Mouse (Mus musculus): ENCODE data around the gene Rab37. TPM values are rescaled to one million over a fixed set of nuclear protein-coding genes. Genes with fewer than 3 reads are reported as not detected.
A peak's percentile ranks its signal among the peaks of the same experiment; 100 is the strongest.

Gene Rab37
- polyA plus RNA-seq, 1 experiment, result 0.99 TPM

GRCm38 (mm10) chr11:115089853-115090252 lies 1.4 kb upstream of the Rab37 start:
- Histone ChIP-seq H3K4me3 (ENCODE audit: low read depth, low read length) (no peak overlapping the region), H3K9me3 (replicated peaks; ENCODE audit: control insufficient read depth, insufficient read depth, low read length, poor library complexity, severe bottlenecking) (peaks cover 8% of the 10 kb centered on the region; the same call in 1 of the 2 replicates), H3K27ac (ENCODE audit: insufficient read depth, low read length) (no peak overlapping the region), H3K36me3 (ENCODE audit: control insufficient read depth, insufficient read depth, low read length, poor library complexity, severe bottlenecking) (no peaks in the 10 kb centered on the region), H3K9ac (ENCODE audit: low read depth, poor library complexity, severe bottlenecking) (no peak overlapping the region), H3K27me3 (ENCODE audit: control insufficient read depth, insufficient read depth, low read length, poor library complexity, severe bottlenecking) (no peaks in the 10 kb centered on the region), H3K4me1 (ENCODE audit: control insufficient read depth, insufficient read depth, low read length) (no peaks in the 10 kb centered on the region)
- TF ChIP-seq CTCF (IDR thresholded peaks at IDR 0.05; ENCODE audit: low read depth, low read length) (peak; percentile 84), POLR2A (IDR thresholded peaks at IDR 0.05; ENCODE audit: insufficient read depth, low read length) (no peak)

GRCm38 (mm10) chr11:115092140-115092539 lies 909 bp downstream of the Rab37 start:
- no peak overlapping the region for H3K4me3 ChIP-seq (ENCODE audit: low read depth, low read length)
- peaks cover 4% of the 10 kb centered on the region for H3K4me1 ChIP-seq (ENCODE audit: control insufficient read depth, insufficient read depth, low read length)
- no peaks in the 10 kb centered on the region for H3K36me3 ChIP-seq (ENCODE audit: control insufficient read depth, insufficient read depth, low read length, poor library complexity, severe bottlenecking)
- no peaks in the 10 kb centered on the region for H3K27me3 ChIP-seq (ENCODE audit: control insufficient read depth, insufficient read depth, low read length, poor library complexity, severe bottlenecking)
- H3K9ac ChIP-seq (ENCODE audit: low read depth, poor library complexity, severe bottlenecking), result no peak overlapping the region
- no peak overlapping the region for H3K27ac ChIP-seq (ENCODE audit: insufficient read depth, low read length)
- peaks cover 8% of the 10 kb centered on the region; the same call in 1 of the 2 replicates for H3K9me3 ChIP-seq (replicated peaks; ENCODE audit: control insufficient read depth, insufficient read depth, low read length, poor library complexity, severe bottlenecking)
- TF ChIP-seq EP300 (IDR thresholded peaks at IDR 0.05; ENCODE audit: insufficient read depth, low read depth, low read length), result no peak
- no peak for TF ChIP-seq CTCF (IDR thresholded peaks at IDR 0.05; ENCODE audit: low read depth, low read length)

- H3K4me3 ChIP-seq (ENCODE audit: low read depth, low read length), result no peak overlapping the region
- peaks cover 10% of the 10 kb centered on the region for H3K4me1 ChIP-seq (ENCODE audit: control insufficient read depth, insufficient read depth, low read length)
- no peak overlapping the region for H3K9ac ChIP-seq (ENCODE audit: low read depth, poor library complexity, severe bottlenecking)
- H3K27ac ChIP-seq (ENCODE audit: insufficient read depth, low read length), result no peak overlapping the region
- H3K9me3 ChIP-seq (replicated peaks; ENCODE audit: control insufficient read depth, insufficient read depth, low read length, poor library complexity, severe bottlenecking), result peaks cover 3% of the 10 kb centered on the region; the same call in 1 of the 2 replicates
- no peaks in the 10 kb centered on the region for H3K27me3 ChIP-seq (ENCODE audit: control insufficient read depth, insufficient read depth, low read length, poor library complexity, severe bottlenecking)
- no peak for TF ChIP-seq EP300 (IDR thresholded peaks at IDR 0.05; ENCODE audit: insufficient read depth, low read depth, low read length)
- H3K36me3 ChIP-seq (ENCODE audit: control insufficient read depth, insufficient read depth, low read length, poor library complexity, severe bottlenecking), result no peaks in the 10 kb centered on the region
Observed at GRCm38 (mm10) chr11:115098203-115098932, 7.1 kb downstream of the Rab37 start.

GRCm38 (mm10) chr11:115099241-115099840 lies 8.1 kb downstream of the Rab37 start:
- no peaks in the 10 kb centered on the region for H3K9me3 ChIP-seq (replicated peaks; ENCODE audit: control insufficient read depth, insufficient read depth, low read length, poor library complexity, severe bottlenecking)
- no peak overlapping the region for H3K9ac ChIP-seq (ENCODE audit: low read depth, poor library complexity, severe bottlenecking)
- TF ChIP-seq POLR2A (IDR thresholded peaks at IDR 0.05; ENCODE audit: insufficient read depth, low read length) (no peak), EP300 (IDR thresholded peaks at IDR 0.05; ENCODE audit: insufficient read depth, low read depth, low read length) (peak; percentile 73)
- H3K4me1 ChIP-seq (ENCODE audit: control insufficient read depth, insufficient read depth, low read length), result peaks cover 10% of the 10 kb centered on the region
- H3K4me3 ChIP-seq (ENCODE audit: low read depth, low read length), result no peak overlapping the region
- no peaks in the 10 kb centered on the region for H3K36me3 ChIP-seq (ENCODE audit: control insufficient read depth, insufficient read depth, low read length, poor library complexity, severe bottlenecking)
- no peak overlapping the region for H3K27ac ChIP-seq (ENCODE audit: insufficient read depth, low read length)
- H3K27me3 ChIP-seq (ENCODE audit: control insufficient read depth, insufficient read depth, low read length, poor library complexity, severe bottlenecking), result no peaks in the 10 kb centered on the region

- no peak overlapping the region for H3K4me3 ChIP-seq (ENCODE audit: low read depth, low read length)
- no peaks in the 10 kb centered on the region for H3K9me3 ChIP-seq (replicated peaks; ENCODE audit: control insufficient read depth, insufficient read depth, low read length, poor library complexity, severe bottlenecking)
- peaks cover 11% of the 10 kb centered on the region for H3K4me1 ChIP-seq (ENCODE audit: control insufficient read depth, insufficient read depth, low read length)
- no peak overlapping the region for H3K27ac ChIP-seq (ENCODE audit: insufficient read depth, low read length)
- TF ChIP-seq POLR2A (IDR thresholded peaks at IDR 0.05; ENCODE audit: insufficient read depth, low read length), result no peak
- TF ChIP-seq EP300 (IDR thresholded peaks at IDR 0.05; ENCODE audit: insufficient read depth, low read depth, low read length), result no peak
- TF ChIP-seq CTCF (IDR thresholded peaks at IDR 0.05; ENCODE audit: low read depth, low read length), result no peak
- H3K9ac ChIP-seq (ENCODE audit: low read depth, poor library complexity, severe bottlenecking), result no peak overlapping the region
- no peaks in the 10 kb centered on the region for H3K27me3 ChIP-seq (ENCODE audit: control insufficient read depth, insufficient read depth, low read length, poor library complexity, severe bottlenecking)
- H3K36me3 ChIP-seq (ENCODE audit: control insufficient read depth, insufficient read depth, low read length, poor library complexity, severe bottlenecking), result no peaks in the 10 kb centered on the region
Observed at GRCm38 (mm10) chr11:115100032-115100621, 8.9 kb downstream of the Rab37 start.

- peak overlapping the region; percentile 48 for H3K9ac ChIP-seq (ENCODE audit: low read depth, poor library complexity, severe bottlenecking)
- no peaks in the 10 kb centered on the region for H3K9me3 ChIP-seq (replicated peaks; ENCODE audit: control insufficient read depth, insufficient read depth, low read length, poor library complexity, severe bottlenecking)
- 0 out of 2 replicates have a peak overlapping the region, but pooled peaks have one; percentile 68 for H3K27ac ChIP-seq (ENCODE audit: insufficient read depth, low read length)
- H3K27me3 ChIP-seq (ENCODE audit: control insufficient read depth, insufficient read depth, low read length, poor library complexity, severe bottlenecking), result no peaks in the 10 kb centered on the region
- TF ChIP-seq POLR2A (IDR thresholded peaks at IDR 0.05; ENCODE audit: insufficient read depth, low read length), result no peak
- no peak for TF ChIP-seq EP300 (IDR thresholded peaks at IDR 0.05; ENCODE audit: insufficient read depth, low read depth, low read length)
- TF ChIP-seq CTCF (IDR thresholded peaks at IDR 0.05; ENCODE audit: low read depth, low read length), result no peak
- no peaks in the 10 kb centered on the region for H3K36me3 ChIP-seq (ENCODE audit: control insufficient read depth, insufficient read depth, low read length, poor library complexity, severe bottlenecking)
- H3K4me3 ChIP-seq (ENCODE audit: low read depth, low read length), result no peak overlapping the region
- peaks cover 11% of the 10 kb centered on the region for H3K4me1 ChIP-seq (ENCODE audit: control insufficient read depth, insufficient read depth, low read length)
Observed at GRCm38 (mm10) chr11:115100741-115101140, 9.5 kb downstream of the Rab37 start.
